Mouse (Mus musculus) erythroblast, embryonic 14.5 days (primary cell): ENCODE results near the gene Cadm4.

ENCODE experiments used
- GATA1 ChIP-seq: IDR thresholded peaks from 2 replicates; pipeline ENCODE4 v1.6.1; 2012; ENCODE audit warnings: low read length, inconsistent platforms, mixed read lengths
- TAL1 ChIP-seq: IDR thresholded peaks from 3 replicates; pipeline ENCODE4 v1.6.1; 2012; ENCODE audit warnings: low read length, inconsistent platforms, mixed read lengths

DNA sequence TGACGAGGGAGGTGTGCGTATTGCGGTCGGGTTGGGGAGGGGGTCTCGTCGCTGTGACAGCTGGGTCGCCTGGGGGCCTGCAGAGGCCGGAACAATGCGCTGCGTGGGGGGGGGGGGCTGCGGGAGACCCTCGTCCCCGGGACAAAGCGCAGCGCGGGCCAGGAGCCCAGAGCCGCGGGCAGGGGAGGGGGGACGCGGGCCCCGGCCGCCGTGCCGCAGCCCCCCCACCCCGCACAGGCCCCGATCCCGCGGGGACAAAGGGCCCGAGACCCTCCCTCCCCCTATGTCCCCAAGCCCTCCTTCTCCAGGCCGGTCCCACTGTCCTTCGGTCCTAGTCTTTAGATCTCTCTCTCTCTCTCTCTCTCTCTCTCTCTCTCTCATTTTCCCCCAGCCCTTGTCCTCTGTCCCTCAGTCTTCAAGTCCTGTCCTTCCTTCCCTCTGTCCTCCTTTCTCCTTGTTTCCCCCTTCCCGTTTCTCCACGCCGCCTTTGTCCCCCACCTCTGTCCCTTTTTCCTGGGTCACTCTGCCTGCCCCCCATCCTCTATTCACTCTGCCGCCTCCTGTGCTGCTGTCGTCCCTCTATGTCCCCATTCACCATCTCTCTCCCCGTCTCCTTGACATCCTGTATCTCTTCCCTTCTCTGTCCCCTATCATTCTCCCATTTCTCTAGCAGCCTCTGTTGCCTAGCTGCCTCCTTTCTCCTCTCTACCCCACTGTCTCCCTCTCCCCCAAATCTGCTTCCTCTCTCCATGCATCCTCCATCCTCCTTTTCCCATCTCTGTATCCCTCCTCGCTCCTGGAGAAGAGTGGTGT, 591 bp downstream of the Cadm4 start:
- TF ChIP-seq GATA1 = no peak
- TF ChIP-seq TAL1 = no peak
